Comparison of ENCODE assay signal across 8 mouse cellular contexts in the genomic region with DNA sequence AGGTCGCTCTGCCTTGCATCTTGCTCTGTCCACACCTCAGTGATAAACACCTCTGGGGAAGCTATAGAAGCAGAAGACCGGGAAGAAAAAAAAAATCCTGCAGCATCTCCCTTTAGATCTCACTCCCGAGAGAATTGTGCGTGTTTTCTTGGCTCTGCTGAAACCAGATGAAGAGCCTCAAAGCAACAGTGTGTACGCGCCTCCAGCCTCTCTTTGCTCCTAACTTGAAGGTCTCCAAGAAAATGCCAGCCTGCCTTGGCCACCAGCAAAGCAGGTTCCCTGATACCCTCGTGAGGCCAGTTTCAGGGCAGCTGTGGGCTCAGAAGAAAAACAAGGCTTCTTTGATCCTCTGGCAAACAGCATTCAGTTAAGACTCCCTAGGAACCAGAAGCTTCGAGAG.
DNase-seq lines count a peak whose midpoint lies in the region; ATAC-seq and TF ChIP-seq lines count a peak whose summit lies in the region.

No protein-coding gene starts in this region.

- H3K27me3 ChIP-seq in kidney, postnatal 0 days (ENCODE audit: insufficient read depth, low read length) = peaks cover 5% of the 10 kb centered on the region; the same call in 1 of the 2 replicates
- H3K27me3 ChIP-seq in embryonic facial prominence, embryonic 14.5 days (replicated peaks; ENCODE audit: control insufficient read depth, insufficient read depth, low read length) = peaks cover 25% of the 10 kb centered on the region
- peaks cover 17% of the 10 kb centered on the region; the same call in 1 of the 2 replicates for H3K27me3 ChIP-seq in hindbrain, embryonic 12.5 days
- H3K27me3 ChIP-seq in neural tube, embryonic 13.5 days = 0 out of 2 replicates have a peak, but pooled peaks cover 4% of the 10 kb centered on the region

- TF ChIP-seq CTCF in kidney, postnatal 0 days (IDR thresholded peaks at IDR 0.05; ENCODE audit: low read depth) = no peak

- peaks cover 6% of the 10 kb centered on the region; the same call in 1 of the 2 replicates for H3K4me1 ChIP-seq in kidney, postnatal 0 days (replicated peaks; ENCODE audit: insufficient read depth, low read length)
- peaks cover 16% of the 10 kb centered on the region for H3K4me1 ChIP-seq in embryonic facial prominence, embryonic 14.5 days (ENCODE audit: control insufficient read depth, insufficient read depth, low read length)
- H3K4me1 ChIP-seq in hindbrain, embryonic 12.5 days = peaks cover 25% of the 10 kb centered on the region
- peaks cover 43% of the 10 kb centered on the region for H3K4me1 ChIP-seq in neural tube, embryonic 13.5 days (replicated peaks)

- no peak overlapping the region for H3K9ac ChIP-seq in kidney, postnatal 0 days (ENCODE audit: low read depth, low read length)
- no peak overlapping the region for H3K9ac ChIP-seq in embryonic facial prominence, embryonic 14.5 days (ENCODE audit: low read depth, low read length)
- H3K9ac ChIP-seq in hindbrain, embryonic 12.5 days = peak overlapping the region; percentile 62; the same call in 1 of the 2 replicates
- peak overlapping the region; percentile 73; the same call in 1 of the 2 replicates for H3K9ac ChIP-seq in neural tube, embryonic 13.5 days

- no peak overlapping the region for H3K27ac ChIP-seq in kidney, postnatal 0 days
- no peak overlapping the region for H3K27ac ChIP-seq in embryonic facial prominence, embryonic 14.5 days (replicated peaks; ENCODE audit: low read depth, low read length)
- no peak overlapping the region; the same call in 1 of the 2 replicates for H3K27ac ChIP-seq in hindbrain, embryonic 12.5 days
- H3K27ac ChIP-seq in neural tube, embryonic 13.5 days (replicated peaks) = no peak overlapping the region

- no peaks in the 10 kb centered on the region for H3K36me3 ChIP-seq in kidney, postnatal 0 days (ENCODE audit: insufficient read depth, low read length)
- H3K36me3 ChIP-seq in embryonic facial prominence, embryonic 14.5 days (ENCODE audit: control insufficient read depth, insufficient read depth, low read length) = no peaks in the 10 kb centered on the region
- 0 out of 2 replicates have a peak, but pooled peaks cover 4% of the 10 kb centered on the region for H3K36me3 ChIP-seq in hindbrain, embryonic 12.5 days
- H3K36me3 ChIP-seq in neural tube, embryonic 13.5 days = no peaks in the 10 kb centered on the region

- no peak for DNase-seq in kidney, postnatal 0 days (ENCODE audit: low spot score)
- no peak for DNase-seq in kidney, postnatal 36 days
- no peak for DNase-seq in embryonic facial prominence, embryonic 14.5 days (ENCODE audit: low spot score)
- no peak for DNase-seq in cerebellum, adult 9-11 months
- no peak for DNase-seq in right cerebral cortex, postnatal 14 days
- DNase-seq in gastrocnemius, postnatal 4 days (ENCODE audit: low spot score in 2 of 2) = no peak

- 21% methylated on average over 8 of the region's 8 CpGs for WGBS in kidney, postnatal 0 days
- WGBS in embryonic facial prominence, embryonic 14.5 days = 20% methylated on average over 8 of the region's 8 CpGs
- 24% methylated on average over 8 of the region's 8 CpGs for WGBS in hindbrain, embryonic 12.5 days
- WGBS in neural tube, embryonic 13.5 days = 21% methylated on average over 8 of the region's 8 CpGs

- no peak for ATAC-seq in kidney, postnatal 0 days (replicated peaks; ENCODE audit: low FRiP score, low read depth)
- no peak for ATAC-seq in embryonic facial prominence, embryonic 14.5 days (ENCODE audit: low read depth)
- no peak for ATAC-seq in hindbrain, embryonic 12.5 days (ENCODE audit: low FRiP score)
- no peak for ATAC-seq in neural tube, embryonic 13.5 days (ENCODE audit: low read depth)

- no peaks in the 10 kb centered on the region for H3K9me3 ChIP-seq in kidney, postnatal 0 days (replicated peaks; ENCODE audit: low read length)
- H3K9me3 ChIP-seq in embryonic facial prominence, embryonic 14.5 days (ENCODE audit: control insufficient read depth, low read length) = no peaks in the 10 kb centered on the region
- no peaks in the 10 kb centered on the region for H3K9me3 ChIP-seq in hindbrain, embryonic 12.5 days (replicated peaks)
- no peaks in the 10 kb centered on the region for H3K9me3 ChIP-seq in neural tube, embryonic 13.5 days

- no peak overlapping the region for H3K4me3 ChIP-seq in kidney, postnatal 0 days (replicated peaks; ENCODE audit: low read depth, low read length)
- no peak overlapping the region for H3K4me3 ChIP-seq in embryonic facial prominence, embryonic 14.5 days (ENCODE audit: low read depth, low read length)
- no peak overlapping the region for H3K4me3 ChIP-seq in hindbrain, embryonic 12.5 days
- 0 out of 2 replicates have a peak overlapping the region, but pooled peaks have one; percentile 48 for H3K4me3 ChIP-seq in neural tube, embryonic 13.5 days

- H3K4me2 ChIP-seq in kidney, postnatal 0 days (ENCODE audit: low read length) = peak overlapping the region; percentile 93
- H3K4me2 ChIP-seq in embryonic facial prominence, embryonic 14.5 days (ENCODE audit: low read depth, low read length) = peak overlapping the region; percentile 98
- peak overlapping the region; percentile 91 for H3K4me2 ChIP-seq in hindbrain, embryonic 12.5 days (replicated peaks)
- H3K4me2 ChIP-seq in neural tube, embryonic 13.5 days = peak overlapping the region; percentile 96

Comparison
In these comparisons a context has a peak if more than half of its experiments do, and no peak if none do; other contexts are left out.
1. H3K9ac ChIP-seq: peak in hindbrain, embryonic 12.5 days (single experiment) and neural tube, embryonic 13.5 days (single experiment); none in kidney, postnatal 0 days (single experiment) and embryonic facial prominence, embryonic 14.5 days (single experiment).
2. Peak in every context shown above with its lines, with median percentiles within 50 percentile points of each other: H3K4me2 ChIP-seq.